Mouse (Mus musculus): ENCODE results near the gene 2810004N23Rik.

GRCm38 (mm10) chr8:124853511-124853910, 9.4 kb downstream of the 2810004N23Rik start:
- TF ChIP-seq MYC (IDR thresholded peaks at IDR 0.05; ENCODE audit: low read depth, low read length) (no peak), SIN3A (IDR thresholded peaks at IDR 0.05; ENCODE audit: low read length) (no peak), POLR2A (IDR thresholded peaks at IDR 0.05; ENCODE audit: control insufficient read depth in 1 of 2, insufficient read depth in 1 of 2, low read depth in 1 of 2, low read length in 2 of 2, poor library complexity in 1 of 2) (no peak), MAFK (IDR thresholded peaks at IDR 0.05; ENCODE audit: borderline replicate concordance, low read depth, low read length) (no peak), TBP (IDR thresholded peaks at IDR 0.05; ENCODE audit: low read depth, low read length) (no peak), EP300 (IDR thresholded peaks at IDR 0.05; ENCODE audit: low read depth in 1 of 2, low read length in 2 of 2) (no peak), BHLHE40 (IDR thresholded peaks at IDR 0.05; ENCODE audit: borderline replicate concordance, low read depth, low read length) (no peak), CTCF (IDR thresholded peaks at IDR 0.05 in 2 of 3, conservative IDR thresholded peaks at IDR 0.05 in 1 of 3; ENCODE audit: control insufficient read depth in 1 of 3, insufficient read depth in 1 of 3, low read depth in 2 of 3, low read length in 3 of 3, poor library complexity in 1 of 3, severe bottlenecking in 1 of 3) (no peak), KAT2A (conservative IDR thresholded peaks at IDR 0.05; ENCODE audit: low read depth, low read length) (no peak), NRF1 (IDR thresholded peaks at IDR 0.05; ENCODE audit: insufficient read depth, low read depth, low read length, poor library complexity, severe bottlenecking) (no peak), ELF1 (IDR thresholded peaks at IDR 0.05; ENCODE audit: low read depth, low read length) (no peak), POLR2AphosphoS2 (IDR thresholded peaks at IDR 0.05; ENCODE audit: low read length) (no peak), ZNF384 (IDR thresholded peaks at IDR 0.05; ENCODE audit: low read depth, low read length) (no peak), CHD1 (IDR thresholded peaks at IDR 0.05; ENCODE audit: low read depth, low read length) (no peak)

Data from MEL (cell line).